Mouse (Mus musculus) embryonic facial prominence, embryonic 14.5 days (tissue): ENCODE measurements around the gene Ggnbp2. TPM values are rescaled to one million over a fixed set of nuclear protein-coding genes. Genes with fewer than 3 reads are reported as not detected.

Source experiments
- ATAC-seq: fragments of 200-750 bp; cut with Nextera tagmentation; 2 replicates; pipeline ENCODE4 v1.8.0; 2017; ENCODE audit warnings: low read depth, moderate number of reproducible peaks, moderate TSS enrichment
- DNase-seq: peaks from one replicate; pipeline ENCODE4 v3.0.0-alpha.2; 2015; ENCODE audit warnings: low spot score
- H3K27ac ChIP-seq: fragments of 300-500 bp; sonication (generic); replicated peaks from 2 replicates; pipeline ENCODE4 v1.5.1; 2014; ENCODE audit warnings: low read depth, mild to moderate bottlenecking, low read length, moderate library complexity
- H3K27me3 ChIP-seq: fragments of 300-500 bp; sonication (generic); replicated peaks from 2 replicates; pipeline ENCODE4 v1.6.1; 2014; ENCODE audit warnings: low read length; ENCODE audit not compliant: control insufficient read depth, insufficient read depth
- H3K36me3 ChIP-seq: fragments of 300-500 bp; sonication (generic); 2 replicates; pipeline ENCODE4 v1.6.1; 2014; ENCODE audit warnings: low read length, mixed read lengths; ENCODE audit not compliant: control insufficient read depth, insufficient read depth
- H3K4me1 ChIP-seq: fragments of 300-500 bp; sonication (generic); 2 replicates; pipeline ENCODE4 v1.6.1; 2014; ENCODE audit warnings: antibody characterized with exemption, low read length; ENCODE audit not compliant: control insufficient read depth, insufficient read depth
- H3K4me2 ChIP-seq: fragments of 300-500 bp; sonication (generic); 2 replicates; pipeline ENCODE4 v1.6.1; 2014; ENCODE audit warnings: low read depth, mild to moderate bottlenecking, low read length, moderate library complexity, mixed read lengths
- H3K4me3 ChIP-seq: fragments of 300-500 bp; sonication (generic); 2 replicates; pipeline ENCODE4 v1.5.1; 2014; ENCODE audit warnings: low read depth, mild to moderate bottlenecking, low read length
- H3K9ac ChIP-seq: fragments of 300-500 bp; sonication (generic); 2 replicates; pipeline ENCODE4 v1.6.1; 2014; ENCODE audit warnings: low read depth, mild to moderate bottlenecking, low read length, moderate library complexity, mixed read lengths
- H3K9me3 ChIP-seq: fragments of 300-500 bp; sonication (generic); 2 replicates; pipeline ENCODE4 v1.6.1; 2016; ENCODE audit warnings: low read length; ENCODE audit not compliant: control insufficient read depth
- WGBS: fragments of 180-500 bp; shearing (Covaris S2); extraction: QIAGEN DNeasy Blood & Tissue Kit; methylation state at CpG from one replicate; pipeline ENCODE4 v1.1.7; 2014; 5-methylcytosine and 5-hydroxymethylcytosine counted together
- polyA plus RNA-seq: library from polyadenylated mRNA; unstranded; fragments of >200 nt; fragmentation: Nextera tagmentation; extraction: Ambion mirVana; gene quantifications from 2 replicates; pipeline ENCODE4 v1.2.1, GENCODE M21; 2014

Gene Ggnbp2
- polyA plus RNA-seq, 1 experiment from 2014 or later: 62.4 TPM

- peaks cover 79% of the 10 kb centered on the region for H3K36me3 ChIP-seq
- no peak overlapping the region for H3K4me3 ChIP-seq
- no peak overlapping the region for H3K9ac ChIP-seq
- DNase-seq (no peak), ATAC-seq (no peak)
- H3K27me3 ChIP-seq: no peaks in the 10 kb centered on the region
- H3K27ac ChIP-seq: no peak overlapping the region
- WGBS: 92% methylated on average over 6 of the region's 6 CpGs
- no peak overlapping the region for H3K4me2 ChIP-seq
- no peaks in the 10 kb centered on the region for H3K4me1 ChIP-seq
- no peaks in the 10 kb centered on the region for H3K9me3 ChIP-seq
Measured at GRCm38 (mm10) chr11:84908480-84908879, 37.9 kb upstream of the Ggnbp2 start.

- ATAC-seq (no peak), DNase-seq (no peak)
- H3K4me1 ChIP-seq: no peaks in the 10 kb centered on the region
- WGBS: 75% methylated on average over 3 of the region's 3 CpGs
- no peaks in the 10 kb centered on the region for H3K27me3 ChIP-seq
- no peaks in the 10 kb centered on the region for H3K9me3 ChIP-seq
- no peak overlapping the region for H3K4me3 ChIP-seq
- H3K4me2 ChIP-seq: no peak overlapping the region
- no peak overlapping the region for H3K9ac ChIP-seq
- H3K36me3 ChIP-seq: peaks cover 82% of the 10 kb centered on the region
- no peak overlapping the region for H3K27ac ChIP-seq
Measured at GRCm38 (mm10) chr11:84907081-84907480, 36.5 kb upstream of the Ggnbp2 start.

GRCm38 (mm10) chr11:84904597-84905144 is 34.1 kb upstream of the Ggnbp2 start:
- 79% methylated on average over 9 of the region's 9 CpGs for WGBS
- no peak overlapping the region for H3K4me2 ChIP-seq
- no peaks in the 10 kb centered on the region for H3K27me3 ChIP-seq
- H3K27ac ChIP-seq: no peak overlapping the region
- peaks cover 85% of the 10 kb centered on the region for H3K36me3 ChIP-seq
- H3K4me1 ChIP-seq: no peaks in the 10 kb centered on the region
- no peak for ATAC-seq
- no peak overlapping the region for H3K9ac ChIP-seq
- H3K9me3 ChIP-seq: no peaks in the 10 kb centered on the region
- no peak overlapping the region for H3K4me3 ChIP-seq
- no peak for DNase-seq

- WGBS: 94% methylated on average over 14 of the region's 15 CpGs
- no peaks in the 10 kb centered on the region for H3K9me3 ChIP-seq
- no peaks in the 10 kb centered on the region for H3K27me3 ChIP-seq
- ATAC-seq (no peak), DNase-seq (no peak)
- H3K36me3 ChIP-seq: peaks cover 84% of the 10 kb centered on the region
- no peak overlapping the region for H3K27ac ChIP-seq
- H3K9ac ChIP-seq: no peak overlapping the region
- H3K4me1 ChIP-seq: no peaks in the 10 kb centered on the region
- no peak overlapping the region for H3K4me3 ChIP-seq
- no peak overlapping the region for H3K4me2 ChIP-seq
Measured at GRCm38 (mm10) chr11:84893113-84893512, 22.5 kb upstream of the Ggnbp2 start.

- no peak overlapping the region for H3K9ac ChIP-seq
- ATAC-seq: no peak
- no peak for DNase-seq
- WGBS: 96% methylated on average over 7 of the region's 7 CpGs
- no peak overlapping the region for H3K4me3 ChIP-seq
- H3K4me2 ChIP-seq: no peak overlapping the region
- H3K27ac ChIP-seq: no peak overlapping the region
- H3K27me3 ChIP-seq: no peaks in the 10 kb centered on the region
- H3K36me3 ChIP-seq: peaks cover 83% of the 10 kb centered on the region
- H3K9me3 ChIP-seq: no peaks in the 10 kb centered on the region
- no peaks in the 10 kb centered on the region for H3K4me1 ChIP-seq
Measured at GRCm38 (mm10) chr11:84891705-84892104, 21.1 kb upstream of the Ggnbp2 start.

GRCm38 (mm10) chr11:84889492-84889891 is 18.9 kb upstream of the Ggnbp2 start:
- DNase-seq: no peak
- 85% methylated on average over 2 of the region's 2 CpGs for whole genome bisulfite sequencing
- no peaks in the 10 kb centered on the region for H3K4me1 ChIP-seq

GRCm38 (mm10) chr11:84888025-84888424 is 17.4 kb upstream of the Ggnbp2 start:
- Histone ChIP-seq H3K4me2 (no peak overlapping the region), H3K4me3 (no peak overlapping the region), H3K9me3 (no peaks in the 10 kb centered on the region), H3K27me3 (no peaks in the 10 kb centered on the region), H3K36me3 (peaks cover 88% of the 10 kb centered on the region), H3K9ac (no peak overlapping the region), H3K4me1 (no peaks in the 10 kb centered on the region), H3K27ac (no peak overlapping the region)
- WGBS: 98% methylated on average over 8 of the region's 8 CpGs
- no peak for DNase-seq
- ATAC-seq: no peak

More at GRCm38 (mm10) chr11:84889492-84889891, 18.9 kb upstream of the Ggnbp2 start:
- Histone ChIP-seq H3K27ac (no peak overlapping the region), H3K9ac (no peak overlapping the region), H3K36me3 (peaks cover 82% of the 10 kb centered on the region), H3K27me3 (no peaks in the 10 kb centered on the region), H3K4me3 (no peak overlapping the region), H3K4me2 (no peak overlapping the region), H3K9me3 (no peaks in the 10 kb centered on the region)
- no peak for ATAC-seq

GRCm38 (mm10) chr11:84886767-84887511 is 16.3 kb upstream of the Ggnbp2 start:
- H3K4me2 ChIP-seq: no peak overlapping the region
- no peak overlapping the region for H3K4me3 ChIP-seq
- H3K27ac ChIP-seq: no peak overlapping the region
- no peak for ATAC-seq
- peaks cover 80% of the 10 kb centered on the region for H3K36me3 ChIP-seq
- H3K9me3 ChIP-seq: no peaks in the 10 kb centered on the region
- no peaks in the 10 kb centered on the region for H3K4me1 ChIP-seq
- no peaks in the 10 kb centered on the region for H3K27me3 ChIP-seq
- DNase-seq: no peak
- WGBS: 92% methylated on average over 11 of the region's 11 CpGs
- no peak overlapping the region for H3K9ac ChIP-seq

GRCm38 (mm10) chr11:84886236-84886635 is 15.6 kb upstream of the Ggnbp2 start:
- H3K27ac ChIP-seq: no peak overlapping the region
- H3K36me3 ChIP-seq: peaks cover 73% of the 10 kb centered on the region
- no peak for DNase-seq
- H3K4me2 ChIP-seq: no peak overlapping the region
- H3K9ac ChIP-seq: no peak overlapping the region
- no peaks in the 10 kb centered on the region for H3K27me3 ChIP-seq
- ATAC-seq: no peak
- H3K4me3 ChIP-seq: no peak overlapping the region
- H3K9me3 ChIP-seq: no peaks in the 10 kb centered on the region
- peaks cover 2% of the 10 kb centered on the region; the same call in 1 of the 2 replicates for H3K4me1 ChIP-seq
- 85% methylated on average over 5 of the region's 5 CpGs for WGBS
